Mouse (Mus musculus) mouse embryonic stem cell (cell line): Measurements from ENCODE around the gene Cyp8b1.

Source experiments
- in situ Hi-C, 2 experiments: fragments of 300-500 bp; cut with MboI; formaldehyde crosslinking; loops; 1 replicate in 1 of 2; 3 replicates in 1 of 2; pipeline ENCODE4 v1.14.3; 2019 to 2020; ENCODE audit warnings: low sequenced_read_pairs in 2 of 2, low pct_unique_long_range_greater_than_20kb in 1 of 2, mixed read lengths in 1 of 2; ENCODE audit not compliant: unreplicated experiment in 1 of 2

The Cyp8b1 gene

DNA sequence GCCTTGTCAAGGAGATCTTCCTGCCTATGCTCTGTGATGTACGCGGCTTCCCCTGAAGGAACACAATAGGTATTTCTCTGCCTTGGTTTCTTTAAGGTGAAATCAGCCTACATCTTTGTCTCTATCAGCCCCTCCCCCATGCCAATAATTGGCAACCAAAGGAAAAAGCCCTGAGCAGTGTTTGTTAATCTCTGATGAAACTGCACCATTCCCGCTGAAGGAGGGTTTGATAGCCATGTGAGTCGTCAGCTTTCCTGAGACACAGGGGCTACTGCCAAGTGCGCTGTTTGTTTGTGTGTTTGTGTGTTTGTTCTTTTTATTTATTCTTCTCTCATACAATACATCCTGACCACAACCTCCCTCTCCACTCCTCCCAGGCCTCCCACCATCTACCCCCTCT is 7.8 kb upstream of the Cyp8b1 start:
- in situ Hi-C loops: no loop called here

GRCm38 (mm10) chr9:121923443-121923842 is 7.3 kb upstream of the Cyp8b1 start:
- in situ Hi-C loops: no loop called here

GRCm38 (mm10) chr9:121919027-121919501 is 3.0 kb upstream of the Cyp8b1 start:
- in situ Hi-C loops: no loop called here

DNA sequence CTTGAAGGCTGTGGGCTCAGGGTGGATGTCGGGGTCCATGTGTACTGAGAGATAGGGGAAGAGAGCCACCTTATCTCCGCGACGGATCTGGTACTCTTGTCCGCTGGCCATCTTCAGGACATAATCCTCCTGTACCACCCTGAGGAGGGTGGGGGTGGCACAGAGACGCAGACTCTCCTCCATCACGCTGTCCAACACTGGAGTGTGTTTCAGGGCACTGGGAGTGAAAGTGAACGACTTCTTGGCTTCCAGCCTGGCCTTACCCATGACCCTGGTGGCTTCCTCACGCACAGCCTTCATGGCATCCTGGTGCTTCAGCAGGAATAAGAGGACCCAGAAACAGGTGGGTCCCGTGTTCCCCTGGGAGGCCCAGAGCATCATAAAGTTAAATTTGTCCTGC is 1.0 kb downstream of the Cyp8b1 start:
- in situ Hi-C loops: no loop called here

DNA sequence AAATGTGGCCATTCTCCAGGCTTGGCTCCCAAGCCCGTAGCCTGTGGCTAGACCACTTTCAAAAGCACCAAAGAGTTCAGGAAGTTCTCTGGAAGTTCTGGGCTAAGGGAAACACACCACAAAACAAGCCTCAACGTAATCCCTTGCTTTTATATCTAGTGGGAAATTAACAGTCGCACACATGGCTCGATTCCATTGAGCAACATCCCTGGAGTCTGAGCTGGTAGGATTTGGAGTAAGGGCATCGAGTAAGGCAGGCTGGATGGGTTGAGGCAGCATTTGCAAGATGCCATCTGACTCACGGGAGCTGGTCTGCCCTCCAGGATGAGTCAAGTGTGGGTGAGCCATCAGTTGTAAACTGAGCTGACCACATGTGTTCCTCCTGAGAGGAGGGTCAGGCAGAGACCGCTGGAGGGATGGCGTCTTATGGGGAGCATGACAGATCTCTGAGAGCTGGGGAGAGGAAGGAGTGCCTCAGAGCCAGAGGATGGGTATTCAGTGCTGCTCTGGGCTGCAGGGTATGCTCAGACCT is 1.8 kb downstream of the Cyp8b1 start:
- in situ Hi-C loops: no loop called here

DNA sequence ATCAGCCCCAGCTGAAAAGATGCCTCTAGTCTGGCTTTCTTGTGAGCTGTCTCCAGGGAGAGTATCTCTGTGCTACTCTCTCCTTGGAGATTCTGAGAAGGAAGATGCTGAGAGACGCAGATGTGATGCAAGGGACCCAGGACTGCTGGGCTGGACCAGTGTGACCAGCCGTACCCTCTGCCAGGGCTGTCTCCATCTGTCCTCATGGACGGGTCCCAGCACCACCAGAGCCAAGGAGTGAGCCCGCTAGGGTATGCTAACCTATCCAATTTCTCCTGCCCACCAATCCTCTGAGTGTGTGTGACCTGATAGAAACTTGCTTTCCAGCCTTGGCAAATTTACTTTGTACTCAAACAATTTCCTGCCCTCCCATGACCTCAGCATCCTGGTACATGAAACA is 3.3 kb downstream of the Cyp8b1 start:
- in situ Hi-C loops: no loop called here

DNA sequence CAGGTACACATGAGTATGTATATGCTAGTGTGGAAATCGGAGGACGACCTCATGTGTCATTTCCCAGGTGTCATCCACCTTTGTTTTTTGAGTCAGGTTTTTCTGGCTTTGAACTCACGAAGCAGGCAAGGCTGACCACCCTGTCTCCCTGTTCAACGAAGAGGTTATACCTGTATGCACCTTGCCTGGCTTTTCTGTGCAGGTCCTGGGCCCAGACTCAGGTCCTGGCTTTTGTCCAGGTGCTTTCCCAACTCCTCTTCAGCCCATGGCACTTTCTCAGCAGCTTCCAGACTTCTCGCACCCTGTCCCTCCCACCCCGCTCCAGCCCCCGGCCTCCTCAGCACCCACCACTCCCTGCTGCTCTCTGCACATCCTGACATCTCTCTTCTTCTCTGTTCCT is 4.9 kb downstream of the Cyp8b1 start:
- in situ Hi-C loops: no loop called here

GRCm38 (mm10) chr9:121909635-121910034 is 6.5 kb downstream of the Cyp8b1 start:
- in situ Hi-C loops: no loop called here

DNA sequence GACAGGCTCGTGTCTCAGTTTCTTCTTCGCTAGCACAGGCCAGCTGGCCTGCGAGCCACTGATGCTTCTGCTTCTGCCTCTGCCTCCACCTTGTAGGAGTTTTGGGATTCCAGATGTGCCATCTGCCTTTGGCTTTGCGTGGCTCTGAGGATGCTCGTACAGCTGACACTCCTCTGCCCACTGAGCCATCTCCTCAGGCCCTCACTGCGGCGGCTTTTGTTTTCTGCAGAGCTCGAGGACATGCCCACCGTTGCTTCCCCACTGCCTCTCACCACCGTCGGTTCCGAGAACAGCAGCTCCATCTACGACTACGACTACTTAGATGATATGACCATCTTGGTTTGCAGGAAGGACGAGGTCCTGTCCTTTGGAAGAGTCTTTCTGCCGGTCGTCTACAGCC is 7.8 kb downstream of the Cyp8b1 start:
- in situ Hi-C loops: no loop called here

GRCm38 (mm10) chr9:121907356-121908070 is 8.6 kb downstream of the Cyp8b1 start:
- in situ Hi-C loops: no loop called here

DNA sequence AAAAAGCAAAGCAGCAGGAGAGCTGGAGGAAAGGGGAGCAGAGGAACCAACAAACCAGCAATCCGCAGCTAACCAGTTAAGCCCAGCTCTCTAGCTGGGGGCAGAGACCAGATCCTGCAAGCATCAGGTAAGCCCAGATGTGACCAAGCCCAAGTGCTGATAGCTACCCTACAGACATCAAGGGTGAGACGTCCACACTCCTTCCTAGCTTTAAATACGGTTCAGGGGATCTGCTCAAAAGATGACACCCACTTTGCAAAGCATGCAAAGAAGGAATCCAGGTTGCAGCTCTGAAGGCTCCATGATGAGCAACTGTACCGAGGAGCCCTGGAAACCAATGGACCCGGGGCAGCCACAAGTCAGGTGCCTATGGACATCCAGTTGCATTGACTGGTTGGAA is 9.6 kb downstream of the Cyp8b1 start:
- in situ Hi-C loops: no loop called here

DNA sequence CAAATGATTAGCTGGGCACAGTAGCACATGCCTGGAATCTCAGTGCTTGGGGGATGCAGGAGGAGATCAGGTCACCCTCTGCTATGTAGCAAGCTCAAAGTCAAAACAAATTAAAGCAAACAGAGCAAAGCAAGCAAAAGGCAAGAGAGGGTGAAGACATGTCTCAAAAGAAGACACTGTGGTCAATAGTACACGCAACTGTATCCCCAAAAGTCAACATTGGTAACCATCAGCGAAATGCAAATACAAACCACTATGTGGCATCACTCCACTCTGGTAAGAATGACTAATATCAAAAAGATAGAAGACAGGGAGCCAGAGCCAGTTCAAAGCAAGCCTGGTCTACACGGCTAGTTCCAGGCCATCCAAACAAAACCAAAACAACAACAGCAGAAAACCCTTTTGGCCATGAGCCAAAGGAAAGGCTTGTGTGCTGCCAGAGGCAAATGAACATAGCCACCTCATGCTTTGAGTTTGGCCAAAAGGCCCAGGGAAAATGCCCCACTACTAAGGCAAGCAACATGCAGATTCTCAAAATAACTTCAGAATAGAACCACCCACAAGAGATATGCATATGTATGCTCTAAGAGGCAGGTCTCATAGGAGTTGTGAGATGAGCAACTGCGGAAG is 10.4 kb downstream of the Cyp8b1 start:
- in situ Hi-C loops: no loop called here

DNA sequence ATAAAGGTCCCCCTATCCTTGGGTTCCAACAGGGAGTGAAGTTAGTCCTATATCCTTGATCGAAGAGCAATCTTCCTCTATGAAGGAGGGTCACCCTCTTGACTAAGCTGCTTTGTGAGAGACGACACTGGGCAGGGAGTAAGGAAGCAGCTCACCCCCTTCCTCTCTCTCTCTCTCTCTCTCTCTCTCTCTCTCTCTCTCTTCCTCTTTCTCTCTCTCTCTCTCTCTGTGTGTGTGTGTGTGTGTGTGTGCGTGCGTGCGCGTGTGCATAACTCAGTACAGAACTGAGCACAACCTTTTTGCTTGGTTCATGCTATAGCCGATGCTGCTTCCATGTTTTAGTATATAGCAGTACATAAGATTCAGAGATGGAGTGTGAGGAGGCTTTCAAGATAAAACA is 11.2 kb downstream of the Cyp8b1 start:
- in situ Hi-C loops: no loop called here

DNA sequence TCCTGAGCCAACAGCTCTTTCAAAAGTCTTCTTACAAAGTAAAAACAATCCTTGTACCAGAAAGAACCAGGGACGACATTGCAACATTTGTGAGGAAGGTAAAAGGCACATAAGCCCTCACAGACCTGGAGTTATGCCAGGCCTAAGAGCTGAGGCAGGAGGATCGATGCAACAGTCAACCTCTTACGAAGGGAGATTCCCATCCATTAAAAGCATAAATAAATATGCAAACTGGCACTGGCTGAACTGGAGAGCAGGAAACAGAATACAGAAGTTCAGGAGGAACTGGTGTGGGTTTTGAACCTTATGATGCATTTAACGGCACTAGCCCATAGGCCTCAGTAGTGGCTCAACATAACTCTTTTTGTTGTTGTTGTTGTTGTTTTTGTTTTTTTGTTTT is 11.8 kb downstream of the Cyp8b1 start:
- in situ Hi-C loops: no loop called here

GRCm38 (mm10) chr9:121903476-121904305 is 12.4 kb downstream of the Cyp8b1 start:
- in situ Hi-C loops: no loop called here

DNA sequence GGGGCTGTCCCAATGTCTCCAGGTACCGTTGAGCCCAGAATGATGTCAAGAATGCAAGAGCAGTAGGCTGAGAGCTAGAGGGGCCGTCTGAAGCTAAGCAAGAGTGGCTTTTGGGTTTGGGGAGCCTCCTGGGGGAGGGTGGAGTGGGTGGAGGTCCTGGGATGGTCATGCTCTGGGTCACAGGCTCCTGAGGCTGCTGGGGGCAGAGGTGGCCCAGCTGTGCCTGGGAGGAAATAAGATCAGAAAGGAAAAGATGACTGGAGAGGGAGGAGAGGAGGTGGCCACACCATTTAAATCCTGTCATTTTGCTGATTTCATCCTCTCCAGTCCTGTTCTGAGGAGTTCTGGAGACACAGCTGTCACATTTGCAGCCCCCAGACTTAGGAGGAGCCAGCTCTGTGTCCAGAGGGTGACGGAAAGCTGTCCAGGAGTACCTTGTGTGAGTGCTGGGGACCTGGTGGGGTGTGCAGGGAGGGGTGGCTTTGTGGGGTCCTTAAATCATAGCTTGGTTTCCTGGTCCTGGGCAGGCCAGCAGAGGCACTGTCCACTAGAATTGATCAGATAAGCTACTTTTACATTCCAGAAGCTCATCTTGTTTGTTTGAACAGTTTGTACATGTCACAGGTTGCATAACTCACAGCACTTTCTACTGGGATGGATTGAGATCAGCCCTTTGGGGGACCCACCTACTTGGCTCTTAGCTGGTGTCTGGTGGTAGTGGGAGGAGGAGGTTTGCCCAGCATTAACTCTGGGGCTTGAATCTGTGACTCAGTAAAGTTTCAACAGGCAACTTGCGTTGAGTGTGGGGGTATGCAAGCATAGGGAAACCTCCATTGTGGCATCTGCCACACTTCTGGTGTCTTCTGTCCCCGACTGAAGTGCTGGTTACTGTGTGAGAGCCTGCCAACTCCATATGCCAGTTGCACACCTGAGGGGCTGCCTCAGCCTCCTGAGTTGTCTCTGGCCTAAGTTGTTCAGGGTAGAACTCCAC is 14.1 kb downstream of the Cyp8b1 start:
- in situ Hi-C loops: no loop called here

DNA sequence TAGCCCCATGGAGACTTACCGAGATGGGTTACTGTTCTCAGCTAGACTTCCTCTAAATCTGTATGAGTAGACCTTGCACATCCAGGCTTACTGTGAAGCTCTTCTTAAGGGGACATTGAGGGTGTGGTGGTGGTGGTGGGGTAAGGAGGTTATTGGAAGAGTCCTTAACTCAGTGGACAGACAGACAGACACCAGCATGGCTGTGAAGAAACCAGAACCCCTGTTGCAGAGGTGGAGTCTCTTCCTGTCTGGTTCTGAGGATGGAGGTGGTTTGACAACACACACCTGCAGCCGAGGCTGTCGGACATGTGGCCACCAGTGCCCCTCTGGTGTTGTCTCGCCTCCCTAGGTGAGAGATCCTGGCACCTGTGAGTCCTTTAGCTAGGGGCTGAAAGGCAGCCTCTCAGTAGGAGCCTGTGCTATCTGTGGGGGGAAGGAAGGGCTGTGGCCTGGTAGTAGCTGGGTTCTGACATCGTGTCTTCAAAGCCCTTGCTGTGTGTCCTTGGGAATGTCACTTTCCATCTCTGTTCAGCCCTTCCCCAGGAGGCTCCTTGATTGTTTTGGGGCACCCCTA is 15.7 kb downstream of the Cyp8b1 start:
- in situ Hi-C loops: no loop called here

DNA sequence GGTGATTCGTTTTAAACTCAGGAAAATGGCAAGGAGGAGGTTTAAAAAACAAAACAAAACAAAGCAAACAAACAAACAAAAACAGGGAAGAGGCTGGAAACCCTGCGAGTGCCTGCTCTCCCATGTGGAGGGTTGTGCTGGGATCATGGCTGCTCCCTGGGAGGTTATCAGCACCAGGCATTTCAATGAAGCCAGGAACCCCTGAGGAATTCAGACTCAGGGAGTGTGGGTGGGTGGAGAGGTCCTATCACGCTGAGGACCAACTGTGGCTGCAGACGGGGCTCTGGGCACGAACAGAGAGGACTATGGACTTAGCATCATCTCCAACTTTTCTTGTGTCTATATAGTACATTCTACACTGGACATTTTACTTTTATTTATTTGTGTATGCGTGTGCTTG is 16.8 kb downstream of the Cyp8b1 start:
- in situ Hi-C loops: no loop called here
